Mouse (Mus musculus) C2C12 (cell line): ENCODE measurements at regions not wholly inside any gene's neighbourhood (a gene's known extent, or its start where the extent isn't known, plus 50 kb on each side); places are given as distances from the start of the nearest gene placed in this dataset.

Experiments used
- H3K27me3 ChIP-seq: one replicate; pipeline ENCODE4 v1.6.1; 2011; ENCODE audit not compliant: control insufficient read depth, insufficient read depth, insufficient read length
- H3K36me3 ChIP-seq: one replicate; pipeline ENCODE4 v1.6.1; 2011; ENCODE audit not compliant: control insufficient read depth, insufficient read depth
- H3K4me3 ChIP-seq: one replicate; pipeline ENCODE4 v1.5.1; 2011; ENCODE audit warnings: mild to moderate bottlenecking, control low read depth; ENCODE audit not compliant: poor library complexity, insufficient read depth, severe bottlenecking
- H3K79me2 ChIP-seq: one replicate; pipeline ENCODE4 v1.6.1; 2011; ENCODE audit not compliant: control insufficient read depth, insufficient read depth
- H3K79me3 ChIP-seq: one replicate; pipeline ENCODE4 v1.6.1; 2011; ENCODE audit warnings: low read depth, control low read depth
- H3ac ChIP-seq: one replicate; pipeline ENCODE3; 2011; ENCODE audit warnings: low read depth; ENCODE audit not compliant: control insufficient read depth, insufficient read length
- CEBPB ChIP-seq: IDR thresholded peaks from one replicate; pipeline ENCODE4 v1.6.1; 2011; ENCODE audit warnings: low read depth, mild to moderate bottlenecking, control low read depth, moderate library complexity
- CTCF ChIP-seq: IDR thresholded peaks from one replicate; pipeline ENCODE4 v1.5.1; 2011; ENCODE audit not compliant: control insufficient read depth, insufficient read depth, insufficient read length
- FOSL1 ChIP-seq: IDR thresholded peaks from one replicate; pipeline ENCODE4 v1.8.0; 2011; ENCODE audit warnings: mild to moderate bottlenecking, low read length; ENCODE audit not compliant: poor library complexity, insufficient read depth, severe bottlenecking
- MAX ChIP-seq: IDR thresholded peaks from one replicate; pipeline ENCODE4 v1.6.1; 2011; ENCODE audit warnings: mild to moderate bottlenecking, control low read depth
- MYOD1 ChIP-seq: IDR thresholded peaks from one replicate; pipeline ENCODE4 v1.6.1; 2011; ENCODE audit warnings: low read depth; ENCODE audit not compliant: control insufficient read depth, insufficient read length
- MYOG ChIP-seq: IDR thresholded peaks from one replicate; pipeline ENCODE4 v1.6.1; 2011; ENCODE audit not compliant: control insufficient read depth, insufficient read length; ENCODE audit errors: extremely low read depth
- USF1 ChIP-seq: IDR thresholded peaks from one replicate; pipeline ENCODE4 v1.6.1; 2011; ENCODE audit warnings: low read depth, mild to moderate bottlenecking, control low read depth, moderate library complexity

GRCm38 (mm10) chr14:72142883-72143487 is 348.7 kb downstream of the Gm9195 start:
- no peaks in the 10 kb centered on the region for H3K36me3 ChIP-seq
- no peak overlapping the region for H3ac ChIP-seq
- H3K79me3 ChIP-seq: no peaks in the 10 kb centered on the region
- no peaks in the 10 kb centered on the region for H3K27me3 ChIP-seq
- H3K4me3 ChIP-seq: no peak overlapping the region
- TF ChIP-seq CEBPB (no peak), MYOG (no peak), USF1 (no peak), MAX (no peak), CTCF (no peak), MYOD1 (no peak), FOSL1 (no peak)
- no peaks in the 10 kb centered on the region for H3K79me2 ChIP-seq

DNA sequence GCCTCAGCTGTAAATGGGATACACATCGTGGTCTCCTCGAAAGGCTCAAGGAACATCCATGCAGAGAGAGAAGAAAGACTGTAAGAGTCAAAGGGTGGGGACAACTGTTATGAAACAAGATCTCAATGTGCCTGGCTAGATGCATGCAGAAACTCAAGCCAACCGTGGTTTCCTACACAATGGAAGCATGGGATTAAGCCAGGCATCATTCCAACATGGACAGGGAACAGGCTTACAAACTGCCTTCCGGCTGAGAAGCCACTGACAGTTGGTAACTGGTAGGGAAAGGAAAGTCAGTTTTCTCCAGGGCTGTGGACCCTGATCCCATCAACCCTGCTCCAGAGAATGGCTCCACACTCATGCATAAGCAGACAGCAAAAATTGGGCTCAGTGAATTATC is 350.5 kb downstream of the Gm9195 start:
- Histone ChIP-seq H3K4me3 (no peak overlapping the region), H3K36me3 (no peaks in the 10 kb centered on the region), H3K79me2 (no peaks in the 10 kb centered on the region), H3K79me3 (no peaks in the 10 kb centered on the region), H3ac (no peak overlapping the region), H3K27me3 (no peaks in the 10 kb centered on the region)
- no peak for TF ChIP-seq FOSL1
- TF ChIP-seq USF1: no peak
- no peak for TF ChIP-seq CEBPB
- TF ChIP-seq MAX: no peak
- TF ChIP-seq CTCF: no peak
- TF ChIP-seq MYOG: no peak
- TF ChIP-seq MYOD1: no peak

DNA sequence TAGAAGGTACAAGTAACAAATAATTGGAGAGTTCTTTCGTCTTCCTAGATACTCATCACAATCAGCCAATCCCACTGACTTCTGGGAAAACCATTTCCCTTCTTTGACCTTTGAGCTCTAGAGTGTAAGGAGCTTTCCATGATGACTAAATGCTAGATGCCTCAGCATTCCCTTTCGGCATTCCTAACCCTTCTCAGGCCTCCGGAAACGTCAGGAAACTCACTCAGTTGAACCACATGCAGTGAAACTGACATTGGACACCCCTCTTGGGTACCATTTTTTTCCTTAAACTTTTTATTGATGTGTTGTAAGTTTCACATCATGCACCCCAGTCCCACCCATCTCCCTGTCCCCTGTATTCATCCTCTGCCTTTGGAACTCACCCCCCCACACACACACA is 361.5 kb downstream of the Gm9195 start:
- no peaks in the 10 kb centered on the region for H3K36me3 ChIP-seq
- no peak overlapping the region for H3K4me3 ChIP-seq
- no peaks in the 10 kb centered on the region for H3K79me3 ChIP-seq
- TF ChIP-seq MYOD1: no peak
- TF ChIP-seq CEBPB: no peak
- TF ChIP-seq CTCF: no peak
- H3K27me3 ChIP-seq: no peaks in the 10 kb centered on the region
- no peaks in the 10 kb centered on the region for H3K79me2 ChIP-seq
- H3ac ChIP-seq: no peak overlapping the region

DNA sequence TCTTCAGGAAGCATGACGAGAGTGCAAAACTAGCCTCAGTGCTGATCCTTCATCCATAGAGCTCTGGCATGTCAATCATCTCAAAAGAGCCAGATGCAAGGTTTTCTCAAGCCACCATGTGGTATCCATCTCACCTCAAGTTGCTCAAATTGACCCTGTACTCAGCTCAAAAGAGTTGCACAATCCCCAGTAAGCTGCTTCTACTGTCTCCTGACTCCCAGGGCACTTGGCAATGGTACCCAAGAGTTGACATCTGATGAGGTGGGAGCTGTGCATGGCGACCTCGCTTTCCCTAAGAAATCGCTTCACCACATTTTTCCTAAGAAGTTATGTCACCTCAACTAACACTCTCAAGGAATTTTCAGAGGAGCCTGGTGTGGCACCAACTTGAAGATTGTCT is 369.9 kb downstream of the Gm9195 start:
- Histone ChIP-seq H3ac (no peak overlapping the region), H3K79me3 (no peaks in the 10 kb centered on the region), H3K27me3 (no peaks in the 10 kb centered on the region), H3K4me3 (no peak overlapping the region), H3K79me2 (no peaks in the 10 kb centered on the region), H3K36me3 (no peaks in the 10 kb centered on the region)
- TF ChIP-seq MYOG (no peak), FOSL1 (no peak), CEBPB (no peak), MYOD1 (no peak), USF1 (no peak), CTCF (no peak), MAX (no peak)

- H3K36me3 ChIP-seq: no peaks in the 10 kb centered on the region
- no peak for TF ChIP-seq USF1
- no peak for TF ChIP-seq MAX
- TF ChIP-seq CEBPB: no peak
- no peaks in the 10 kb centered on the region for H3K27me3 ChIP-seq
- no peaks in the 10 kb centered on the region for H3K79me3 ChIP-seq
- no peaks in the 10 kb centered on the region for H3K79me2 ChIP-seq
- no peak overlapping the region for H3ac ChIP-seq
- H3K4me3 ChIP-seq: no peak overlapping the region
These were observed 370.6 kb downstream of the Gm9195 start for GRCm38 (mm10) chr14:72121006-72121405.

GRCm38 (mm10) chr14:72116842-72117241 is 374.8 kb downstream of the Gm9195 start:
- H3K36me3 ChIP-seq: no peaks in the 10 kb centered on the region
- TF ChIP-seq CTCF: no peak
- TF ChIP-seq CEBPB: no peak
- no peak for TF ChIP-seq USF1
- no peak for TF ChIP-seq MYOD1
- TF ChIP-seq MAX: no peak
- no peak for TF ChIP-seq MYOG
- no peak for TF ChIP-seq FOSL1
- no peak overlapping the region for H3K4me3 ChIP-seq
- H3K79me2 ChIP-seq: no peaks in the 10 kb centered on the region
- H3ac ChIP-seq: no peak overlapping the region
- H3K27me3 ChIP-seq: no peaks in the 10 kb centered on the region
- H3K79me3 ChIP-seq: no peaks in the 10 kb centered on the region

DNA sequence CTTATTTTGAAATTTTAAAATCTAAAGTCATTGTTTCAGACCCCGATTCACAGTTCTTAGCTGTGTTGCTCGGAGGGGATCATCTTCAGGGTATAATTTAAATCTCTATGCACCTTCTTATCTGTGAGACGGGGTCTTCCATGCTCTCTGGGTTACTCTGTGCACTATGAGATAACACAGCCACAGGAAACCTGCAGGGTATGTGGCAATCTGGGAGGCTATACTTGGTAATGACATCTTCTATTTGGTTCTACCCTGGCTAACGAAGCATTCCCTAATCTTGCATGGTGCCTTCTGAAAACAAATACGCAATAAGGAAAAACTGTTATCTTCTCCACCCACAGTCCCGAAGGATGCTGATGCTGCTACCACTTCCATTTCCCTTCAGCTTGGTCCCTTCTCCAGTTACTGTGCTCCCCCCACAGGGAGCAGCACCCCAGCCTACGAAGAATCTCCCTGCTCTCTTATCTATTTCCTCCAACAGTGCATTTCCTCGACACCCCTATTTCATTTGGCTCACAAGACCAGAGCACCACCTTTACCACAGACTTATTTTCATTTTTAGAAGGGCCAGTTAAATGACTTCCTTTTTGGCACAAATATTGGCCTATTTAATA is 378.2 kb downstream of the Gm9195 start:
- no peaks in the 10 kb centered on the region for H3K79me3 ChIP-seq
- no peak overlapping the region for H3ac ChIP-seq
- TF ChIP-seq MYOD1: no peak
- no peak for TF ChIP-seq CTCF
- no peak for TF ChIP-seq MAX
- no peak for TF ChIP-seq FOSL1
- no peak for TF ChIP-seq CEBPB
- no peak for TF ChIP-seq MYOG
- no peak for TF ChIP-seq USF1
- no peaks in the 10 kb centered on the region for H3K27me3 ChIP-seq
- H3K79me2 ChIP-seq: no peaks in the 10 kb centered on the region
- no peaks in the 10 kb centered on the region for H3K36me3 ChIP-seq
- no peak overlapping the region for H3K4me3 ChIP-seq
